Mouse (Mus musculus) erythroblast, embryonic 14.5 days (primary cell): ENCODE data around the gene Bcl10.

Experiments used
- GATA1 ChIP-seq: IDR thresholded peaks from 2 replicates; pipeline ENCODE4 v1.6.1; 2012; ENCODE audit warnings: low read length, inconsistent platforms, mixed read lengths
- TAL1 ChIP-seq: IDR thresholded peaks from 3 replicates; pipeline ENCODE4 v1.6.1; 2012; ENCODE audit warnings: low read length, inconsistent platforms, mixed read lengths

- TF ChIP-seq GATA1: no peak
- TF ChIP-seq TAL1: no peak
Observed at GRCm38 (mm10) chr3:145892451-145892850, 30.2 kb upstream of the Bcl10 start.
